Mouse (Mus musculus) CH12.LX (cell line): ENCODE results near the gene Gtpbp2. TPM values are rescaled to one million over a fixed set of nuclear protein-coding genes. Genes with fewer than 3 reads are reported as not detected.

Experiments used
- DNase-seq: peaks from one replicate; pipeline ENCODE4 v3.0.0-alpha.2; 2013; ENCODE audit errors: extremely low read depth
- H3K27ac ChIP-seq: 2 replicates; pipeline ENCODE4 v1.5.1; 2012; ENCODE audit warnings: low read depth, mild to moderate bottlenecking, control low read depth, moderate library complexity; ENCODE audit not compliant: insufficient read depth
- H3K27me3 ChIP-seq: replicated peaks from 2 replicates; pipeline ENCODE3; 2012; ENCODE audit warnings: inconsistent platforms
- H3K36me3 ChIP-seq, 2 experiments: replicated peaks in 1 of 2; 2 replicates each; pipeline versions ENCODE3 to v1.6.1; 2012; ENCODE audit warnings: inconsistent platforms in 1 of 2, low read length in 1 of 2, mild to moderate bottlenecking in 1 of 2, mixed read lengths in 1 of 2, moderate library complexity in 1 of 2; ENCODE audit not compliant: control insufficient read depth in 1 of 2, insufficient read depth in 1 of 2
- H3K4me1 ChIP-seq, 2 experiments: 2 replicates each; pipeline ENCODE4 v1.6.1; 2012; ENCODE audit warnings: inconsistent platforms in 1 of 2, moderate library complexity in 1 of 2; ENCODE audit not compliant: insufficient read depth in 2 of 2, control insufficient read depth in 1 of 2
- H3K4me2 ChIP-seq: 2 replicates; pipeline ENCODE4 v1.6.1; 2012; ENCODE audit warnings: low read depth, mild to moderate bottlenecking, control low read depth; ENCODE audit not compliant: poor library complexity, insufficient read depth, severe bottlenecking
- H3K4me3 ChIP-seq, 3 experiments: fragments of 150-350 bp in 1 of 3; sonication (generic) in 1 of 3; replicated peaks in 1 of 3; 2 replicates each; pipeline versions ENCODE3 to v1.5.1; 2011 to 2012; ENCODE audit warnings: low read depth in 2 of 3, low read length in 2 of 3, mild to moderate bottlenecking in 2 of 3, moderate library complexity in 2 of 3, control low read depth in 1 of 3, improper control_type of control experiment in 1 of 3, inconsistent platforms in 1 of 3, mixed read lengths in 1 of 3; ENCODE audit not compliant: poor library complexity in 1 of 3
- H3K79me2 ChIP-seq: replicated peaks from 2 replicates; pipeline ENCODE4 v1.6.1; 2012; ENCODE audit warnings: mild to moderate bottlenecking, moderate library complexity; ENCODE audit not compliant: control insufficient read depth, poor library complexity, insufficient read depth, severe bottlenecking; ENCODE audit errors: extremely low read depth
- H3K9ac ChIP-seq: 2 replicates; pipeline ENCODE4 v1.6.1; 2012; ENCODE audit warnings: low read depth, mild to moderate bottlenecking, control low read depth, moderate library complexity; ENCODE audit not compliant: insufficient read depth
- H3K9me3 ChIP-seq: replicated peaks from 2 replicates; pipeline ENCODE3; 2012; ENCODE audit warnings: low read length, inconsistent platforms, mixed read lengths
- BHLHE40 ChIP-seq: IDR thresholded peaks from 2 replicates; pipeline ENCODE4 v1.6.1; 2011; ENCODE audit warnings: mild to moderate bottlenecking, low read depth, low read length, improper control_type of control experiment
- CHD1 ChIP-seq: IDR thresholded peaks from 2 replicates; pipeline ENCODE4 v1.6.1; 2012; ENCODE audit warnings: low read depth, low read length, improper control_type of control experiment, inconsistent platforms
- CHD2 ChIP-seq: IDR thresholded peaks from 2 replicates; pipeline ENCODE4 v1.6.1; 2011; ENCODE audit warnings: low read length, improper control_type of control experiment
- CTCF ChIP-seq, 2 experiments: IDR thresholded peaks in 1 of 2; conservative IDR thresholded peaks in 1 of 2; 2 replicates each; pipeline ENCODE4 v1.5.1; 2011 to 2012; ENCODE audit warnings: low read depth in 2 of 2, low read length in 2 of 2, improper control_type of control experiment in 1 of 2, inconsistent platforms in 1 of 2, mild to moderate bottlenecking in 1 of 2, moderate library complexity in 1 of 2
- E2F4 ChIP-seq: IDR thresholded peaks from 2 replicates; pipeline ENCODE4 v1.6.1; 2011; ENCODE audit warnings: low read depth, low read length, improper control_type of control experiment; ENCODE audit not compliant: insufficient replicate concordance
- ELF1 ChIP-seq: IDR thresholded peaks from 2 replicates; pipeline ENCODE4 v1.6.1; 2014; ENCODE audit warnings: low read depth, mild to moderate bottlenecking, inconsistent platforms, low read length, improper control_type of control experiment
- EP300 ChIP-seq: IDR thresholded peaks from 2 replicates; pipeline ENCODE4 v1.6.1; 2011; ENCODE audit warnings: low read length, improper control_type of control experiment
- HCFC1 ChIP-seq: IDR thresholded peaks from 2 replicates; pipeline ENCODE4 v1.6.1; 2012; ENCODE audit warnings: low read depth, mild to moderate bottlenecking, inconsistent platforms, low read length, improper control_type of control experiment
- JUND ChIP-seq: conservative IDR thresholded peaks from 2 replicates; pipeline ENCODE4 v1.6.1; 2011; ENCODE audit warnings: low read depth, low read length, improper control_type of control experiment
- KAT2A ChIP-seq: IDR thresholded peaks from 2 replicates; pipeline ENCODE4 v1.6.1; 2012; ENCODE audit warnings: low read length, improper control_type of control experiment, inconsistent platforms; ENCODE audit not compliant: insufficient replicate concordance
- MAX ChIP-seq: IDR thresholded peaks from 2 replicates; pipeline ENCODE4 v1.6.1; 2011; ENCODE audit warnings: low read length, improper control_type of control experiment
- MAZ ChIP-seq: IDR thresholded peaks from 2 replicates; pipeline ENCODE4 v1.6.1; 2012; ENCODE audit warnings: low read depth, mild to moderate bottlenecking, inconsistent platforms, low read length, improper control_type of control experiment, moderate library complexity
- MEF2A ChIP-seq: IDR thresholded peaks from 2 replicates; pipeline ENCODE4 v1.6.1; 2014; ENCODE audit warnings: low read depth, mild to moderate bottlenecking, inconsistent platforms, low read length, improper control_type of control experiment, borderline replicate concordance
- MXI1 ChIP-seq: IDR thresholded peaks from 2 replicates; pipeline ENCODE4 v1.6.1; 2011; ENCODE audit warnings: mild to moderate bottlenecking, low read depth, low read length, improper control_type of control experiment
- MYC ChIP-seq: IDR thresholded peaks from 2 replicates; pipeline ENCODE4 v1.6.1; 2011; ENCODE audit warnings: low read depth, mild to moderate bottlenecking, improper control_type of control experiment, low read length
- NRF1 ChIP-seq: IDR thresholded peaks from 2 replicates; pipeline ENCODE4 v1.6.1; 2014; ENCODE audit warnings: low read depth, mild to moderate bottlenecking, inconsistent platforms, low read length, improper control_type of control experiment, moderate library complexity
- PAX5 ChIP-seq: IDR thresholded peaks from 2 replicates; pipeline ENCODE4 v1.6.1; 2012; ENCODE audit warnings: low read length, inconsistent platforms, mixed read lengths
- POLR2A ChIP-seq: IDR thresholded peaks from 2 replicates; pipeline ENCODE4 v1.6.1; 2011; ENCODE audit warnings: low read depth, mild to moderate bottlenecking, improper control_type of control experiment, low read length
- POLR2AphosphoS2 ChIP-seq: IDR thresholded peaks from 2 replicates; pipeline ENCODE4 v1.6.1; 2011; ENCODE audit warnings: low read depth, low read length, improper control_type of control experiment
- RAD21 ChIP-seq: IDR thresholded peaks from 2 replicates; pipeline ENCODE4 v1.6.1; 2011; ENCODE audit warnings: low read depth, mild to moderate bottlenecking, low read length, improper control_type of control experiment, moderate library complexity
- TBP ChIP-seq: conservative IDR thresholded peaks from 2 replicates; pipeline ENCODE4 v1.6.1; 2011; ENCODE audit warnings: low read depth, low read length, improper control_type of control experiment
- TCF12 ChIP-seq: IDR thresholded peaks from 2 replicates; pipeline ENCODE4 v1.6.1; 2014; ENCODE audit warnings: low read depth, mild to moderate bottlenecking, inconsistent platforms, low read length, improper control_type of control experiment
- UBTF ChIP-seq: IDR thresholded peaks from 2 replicates; pipeline ENCODE4 v1.6.1; 2012; ENCODE audit warnings: low read depth, mild to moderate bottlenecking, inconsistent platforms, low read length, improper control_type of control experiment, moderate library complexity
- USF1 ChIP-seq: IDR thresholded peaks from 2 replicates; pipeline ENCODE4 v1.6.1; 2014; ENCODE audit warnings: low read depth, mild to moderate bottlenecking, inconsistent platforms, low read length, improper control_type of control experiment
- ZC3H11A ChIP-seq: IDR thresholded peaks from 2 replicates; pipeline ENCODE4 v1.6.1; 2012; ENCODE audit warnings: low read depth, mild to moderate bottlenecking, inconsistent platforms, low read length, improper control_type of control experiment
- ZKSCAN1 ChIP-seq: IDR thresholded peaks from 2 replicates; pipeline ENCODE4 v1.6.1; 2012; ENCODE audit warnings: low read depth, inconsistent platforms, low read length, improper control_type of control experiment, borderline replicate concordance
- ZNF384 ChIP-seq: IDR thresholded peaks from 2 replicates; pipeline ENCODE4 v1.6.1; 2012; ENCODE audit warnings: low read depth, low read length, improper control_type of control experiment, inconsistent platforms
- dilution Hi-C: fragments of 300-500 bp; cut with MboI; formaldehyde crosslinking; loops from 2 replicates; pipeline ENCODE4 v1.14.3; 2020; ENCODE audit warnings: low sequenced_read_pairs; ENCODE audit not compliant: extremely low pct_unique_long_range_greater_than_20kb, extremely low pct_ligation_motif_present
- in situ Hi-C: fragments of 300-500 bp; cut with MboI; formaldehyde crosslinking; loops from 3 replicates; pipeline ENCODE4 v1.14.3; 2019; ENCODE audit warnings: low sequenced_read_pairs, low pct_ligation_motif_present, low pct_unique_long_range_greater_than_20kb, mixed read lengths
- polyA plus RNA-seq: library from polyadenylated mRNA; unstranded; fragments of >175 nt; gene quantifications from 2 replicates; pipeline ENCODE4 v1.2.1, GENCODE M21; 2012; ENCODE audit warnings: low read depth; ENCODE audit not compliant: insufficient read length
- total RNA-seq, 2 experiments: library from RNA; depleted of rRNA; stranded (reverse); fragments of 300-350 nt in 1 of 2; fragments of >200 nt in 1 of 2; gene quantifications; 2 replicates each; pipeline ENCODE4 v1.2.3; 2012 to 2014

Gtpbp2 gene
- total and polyA plus RNA-seq, 3 experiments = 14.9 to 104 (median 20.8) TPM

DNA sequence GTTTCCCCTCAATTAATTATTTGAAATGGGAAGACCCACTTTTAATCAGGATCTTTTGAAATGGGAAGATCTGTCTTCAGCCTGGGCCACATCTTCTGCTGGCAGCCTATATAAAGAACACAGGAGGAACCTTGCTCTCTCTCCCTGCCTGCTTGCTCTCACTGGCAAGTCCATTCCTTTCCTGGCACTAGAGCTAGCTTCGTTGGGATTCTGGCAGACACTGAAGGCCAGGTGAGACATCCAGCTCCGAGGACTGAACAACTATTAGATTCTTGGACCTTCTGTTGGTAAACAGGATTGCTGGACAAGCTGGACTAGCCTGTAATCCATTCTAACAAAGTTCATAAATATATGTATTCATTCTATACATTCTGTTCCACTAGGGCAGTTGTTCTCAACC lies 28.0 kb downstream of the Gtpbp2 start:
- H3K4me3 ChIP-seq = no peak overlapping the region
- dilution Hi-C loops = no loop called here
- H3K27me3 ChIP-seq = no peaks in the 10 kb centered on the region
- no peak for DNase-seq
- no peak overlapping the region for H3K4me2 ChIP-seq
- no peaks in the 10 kb centered on the region for H3K79me2 ChIP-seq
- H3K9me3 ChIP-seq = no peaks in the 10 kb centered on the region
- TF ChIP-seq ELF1 (no peak), NRF1 (no peak), MAZ (no peak), POLR2A (no peak), RAD21 (no peak), CHD2 (no peak), BHLHE40 (no peak)
- no peaks in the 10 kb centered on the region for H3K4me1 ChIP-seq
- H3K9ac ChIP-seq = no peak overlapping the region
- H3K36me3 ChIP-seq = peaks cover 61 to 85% of the 10 kb centered on the region in 2 experiments
- in situ Hi-C loops = no loop called here
- H3K27ac ChIP-seq = no peak overlapping the region

DNA sequence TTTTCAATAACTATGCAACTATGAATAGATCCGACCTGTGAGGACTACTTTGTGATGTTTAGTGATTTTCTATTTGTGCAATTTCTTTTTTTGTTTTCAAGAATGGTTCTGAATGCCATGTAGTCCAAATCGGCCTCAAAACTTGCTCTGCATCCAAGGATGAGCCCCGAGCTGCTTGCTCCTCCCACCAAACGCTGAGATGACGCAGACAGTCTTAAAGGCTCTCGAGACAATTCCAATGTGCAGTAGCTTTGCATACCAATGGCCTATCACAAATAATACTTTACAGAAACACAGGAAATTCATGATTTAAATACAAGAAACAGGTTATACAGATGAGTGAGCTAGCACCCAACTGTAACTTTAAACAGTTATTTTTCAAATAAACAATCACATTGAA lies 40.3 kb downstream of the Gtpbp2 start:
- Histone ChIP-seq H3K79me2 (peaks cover 59% of the 10 kb centered on the region), H3K4me3 (peak overlapping the region in 2 of 3 experiments; percentile 72 to 92), H3K9me3 (no peaks in the 10 kb centered on the region), H3K4me2 (peak overlapping the region; percentile 77; the same call in 1 of the 2 replicates), H3K4me1 (peaks cover 2 to 31% of the 10 kb centered on the region in 2 experiments; a peak in 3 of 4 replicates), H3K27ac (no peak overlapping the region), H3K36me3 (peaks cover 36 to 59% of the 10 kb centered on the region in 2 experiments), H3K9ac (peak overlapping the region; percentile 85; the same call in 1 of the 2 replicates), H3K27me3 (no peaks in the 10 kb centered on the region)
- peak; percentile 61 for DNase-seq
- in situ Hi-C loops (loop anchor here (5.0 kb wide), 1 partner anchor 36 kb away; no protein-coding TSS in a partner anchor), dilution Hi-C loops (no loop called here)
- TF ChIP-seq JUND = no peak
- no peak for TF ChIP-seq HCFC1
- 0 out of 2 replicates have a peak, but pooled peaks have one; percentile 20 for TF ChIP-seq TBP
- TF ChIP-seq MAX = no peak
- 0 out of 2 replicates have a peak, but pooled peaks have one; percentile 22 for TF ChIP-seq MXI1
- TF ChIP-seq ZKSCAN1 = no peak
- TF ChIP-seq PAX5 = no peak
- no peak for TF ChIP-seq MEF2A
- no peak for TF ChIP-seq EP300
- TF ChIP-seq USF1 = no peak
- TF ChIP-seq MYC = 0 out of 2 replicates have a peak, but pooled peaks have one; percentile 16
- TF ChIP-seq E2F4 = no peak
- no peak for TF ChIP-seq UBTF
- no peak for TF ChIP-seq RAD21
- TF ChIP-seq TCF12 = no peak
- TF ChIP-seq POLR2AphosphoS2 = no peak
- no peak for TF ChIP-seq CTCF (conservative IDR thresholded peaks at IDR 0.05 in 1 of 2, IDR thresholded peaks at IDR 0.05 in 1 of 2; ENCODE audit: low read depth in 2 of 2, low read length in 2 of 2)
- TF ChIP-seq KAT2A = no peak
- TF ChIP-seq ZNF384 = no peak
- TF ChIP-seq ZC3H11A = no peak
- TF ChIP-seq CHD1 = no peak
- 0 out of 2 replicates have a peak, but pooled peaks have one; percentile 14 for TF ChIP-seq NRF1
